In genomic region chr7:132692719-132693118, GRCm38 (mm10) we compare ENCODE assay signal across 12 mouse cellular contexts.
DNase-seq lines count a peak whose midpoint lies in the region; ATAC-seq lines count a peak whose summit lies in the region.
"Had no signal": no experiment of that assay in that cellular context is flagged by ENCODE, and none has a peak within 500 bp of the region (broad histone marks: within the 10 kb centered on the region; RNA-seq: fewer than 3 reads in every experiment).

No protein-coding gene starts in this region.

- H3K36me3 ChIP-seq in forebrain, embryonic 10.5 days (replicated peaks): peaks cover 6% of the 10 kb centered on the region
- 0 out of 2 replicates have a peak, but pooled peaks cover 2% of the 10 kb centered on the region for H3K36me3 ChIP-seq in forebrain, embryonic 13.5 days (ENCODE audit: poor library complexity, severe bottlenecking)
- H3K36me3 ChIP-seq in midbrain, embryonic 14.5 days (ENCODE audit: control insufficient read depth, insufficient read depth, low read length): no peaks in the 10 kb centered on the region
- H3K36me3 ChIP-seq in midbrain, embryonic 10.5 days: no peaks in the 10 kb centered on the region
- 0 out of 2 replicates have a peak, but pooled peaks cover 4% of the 10 kb centered on the region for H3K36me3 ChIP-seq in kidney, embryonic 15.5 days

- H3K4me1 ChIP-seq in forebrain, embryonic 10.5 days: peaks cover 30% of the 10 kb centered on the region
- peaks cover 5% of the 10 kb centered on the region; the same call in 1 of the 2 replicates for H3K4me1 ChIP-seq in forebrain, embryonic 13.5 days
- H3K4me1 ChIP-seq in midbrain, embryonic 14.5 days (ENCODE audit: control insufficient read depth, insufficient read depth, low read length): no peaks in the 10 kb centered on the region
- no peaks in the 10 kb centered on the region for H3K4me1 ChIP-seq in midbrain, embryonic 10.5 days
- peaks cover 33% of the 10 kb centered on the region for H3K4me1 ChIP-seq in kidney, embryonic 15.5 days

- H3K27ac ChIP-seq in forebrain, embryonic 10.5 days: peak overlapping the region; percentile 45
- H3K27ac ChIP-seq in forebrain, embryonic 13.5 days: no peak overlapping the region
- H3K27ac ChIP-seq in midbrain, embryonic 14.5 days (replicated peaks; ENCODE audit: low read depth, low read length): no peak overlapping the region
- H3K27ac ChIP-seq in midbrain, embryonic 10.5 days (replicated peaks): no peak overlapping the region
- no peak overlapping the region for H3K27ac ChIP-seq in kidney, embryonic 15.5 days
- H3K27ac ChIP-seq: hindbrain, embryonic 15.5 days; limb, embryonic 13.5 days had no signal

- 75% methylated on average over 9 of the region's 9 CpGs for WGBS in forebrain, embryonic 10.5 days
- WGBS in forebrain, embryonic 13.5 days: 71% methylated on average over 9 of the region's 9 CpGs
- 73% methylated on average over 9 of the region's 9 CpGs for WGBS in midbrain, embryonic 14.5 days
- 82% methylated on average over 9 of the region's 9 CpGs for WGBS in midbrain, embryonic 10.5 days
- WGBS in kidney, embryonic 15.5 days: 73% methylated on average over 9 of the region's 9 CpGs

- ATAC-seq in forebrain, embryonic 13.5 days: no peak
- no peak for ATAC-seq in midbrain, embryonic 14.5 days (ENCODE audit: low FRiP score, low TSS enrichment)
- peak; percentile 43 for ATAC-seq in kidney, embryonic 15.5 days (replicated peaks; ENCODE audit: low FRiP score)

- DNase-seq in forebrain, embryonic 10.5 days (ENCODE audit: extremely low spot score, low spot score): no peak
- DNase-seq in midbrain, embryonic 14.5 days: peak; percentile 28
- DNase-seq in midbrain, embryonic 10.5 days (ENCODE audit: low spot score): no peak
- peak; percentile 47 for DNase-seq in right cerebral cortex, postnatal 14 days
- DNase-seq in urinary bladder, postnatal 25 days (ENCODE audit: low spot score): no peak
- DNase-seq in gastrocnemius, adult 18-20 months (ENCODE audit: low spot score): no peak
- DNase-seq: heart, adult 18-20 months; lung, postnatal 36 days had no signal

- H3K4me3 ChIP-seq in forebrain, embryonic 10.5 days: no peak overlapping the region
- H3K4me3 ChIP-seq in forebrain, embryonic 13.5 days: no peak overlapping the region
- no peak overlapping the region for H3K4me3 ChIP-seq in midbrain, embryonic 14.5 days (replicated peaks; ENCODE audit: low read depth, low read length)
- no peak overlapping the region for H3K4me3 ChIP-seq in midbrain, embryonic 10.5 days
- no peak overlapping the region for H3K4me3 ChIP-seq in kidney, embryonic 15.5 days (replicated peaks)
- H3K4me3 ChIP-seq: hindbrain, embryonic 15.5 days; limb, embryonic 13.5 days had no signal

- H3K9me3 ChIP-seq in forebrain, embryonic 10.5 days: peaks cover 8% of the 10 kb centered on the region; the same call in 1 of the 2 replicates
- H3K9me3 ChIP-seq in forebrain, embryonic 13.5 days (replicated peaks): peaks cover 5% of the 10 kb centered on the region; the same call in 1 of the 2 replicates
- no peaks in the 10 kb centered on the region for H3K9me3 ChIP-seq in midbrain, embryonic 14.5 days (ENCODE audit: control insufficient read depth, low read length)
- H3K9me3 ChIP-seq in midbrain, embryonic 10.5 days (replicated peaks): peaks cover 4% of the 10 kb centered on the region; the same call in 1 of the 2 replicates
- 0 out of 2 replicates have a peak, but pooled peaks cover 3% of the 10 kb centered on the region for H3K9me3 ChIP-seq in kidney, embryonic 15.5 days (replicated peaks)
- H3K9me3 ChIP-seq: hindbrain, embryonic 15.5 days had no signal

- no peak overlapping the region for H3K9ac ChIP-seq in forebrain, embryonic 13.5 days
- no peak overlapping the region for H3K9ac ChIP-seq in midbrain, embryonic 14.5 days (replicated peaks; ENCODE audit: low read length)
- no peak overlapping the region for H3K9ac ChIP-seq in kidney, embryonic 15.5 days
- H3K9ac ChIP-seq: hindbrain, embryonic 15.5 days; limb, embryonic 13.5 days had no signal

- H3K4me2 ChIP-seq in forebrain, embryonic 13.5 days: no peak overlapping the region
- no peak overlapping the region for H3K4me2 ChIP-seq in midbrain, embryonic 14.5 days (ENCODE audit: low read length)
- no peak overlapping the region for H3K4me2 ChIP-seq in kidney, embryonic 15.5 days
- H3K4me2 ChIP-seq: hindbrain, embryonic 15.5 days; limb, embryonic 13.5 days had no signal

- H3K27me3 ChIP-seq in forebrain, embryonic 10.5 days (ENCODE audit: poor library complexity, severe bottlenecking): no peaks in the 10 kb centered on the region
- H3K27me3 ChIP-seq in forebrain, embryonic 13.5 days: no peaks in the 10 kb centered on the region
- H3K27me3 ChIP-seq in midbrain, embryonic 14.5 days (ENCODE audit: control insufficient read depth, insufficient read depth, low read length): no peaks in the 10 kb centered on the region
- no peaks in the 10 kb centered on the region for H3K27me3 ChIP-seq in midbrain, embryonic 10.5 days (ENCODE audit: low read depth, poor library complexity, severe bottlenecking)
- no peaks in the 10 kb centered on the region for H3K27me3 ChIP-seq in kidney, embryonic 15.5 days
- H3K27me3 ChIP-seq: hindbrain, embryonic 15.5 days; limb, embryonic 13.5 days had no signal

Comparison
In these comparisons a context has a peak if more than half of its experiments do, and no peak if none do; other contexts are left out.
1. DNase-seq: peak in midbrain, embryonic 14.5 days (single experiment) and right cerebral cortex, postnatal 14 days (single experiment); none in forebrain, embryonic 10.5 days (single experiment), midbrain, embryonic 10.5 days (single experiment), urinary bladder, postnatal 25 days (single experiment) and gastrocnemius, adult 18-20 months (single experiment).